Mouse (Mus musculus) spleen, embryonic (tissue): ENCODE data around the gene Nsun2.

ENCODE experiments used
- CTCF ChIA-PET: fragments of 350-600 bp; sonication (Branson Sonifier 250); formaldehyde crosslinking; loops from one replicate; lab custom pipeline; 2022; lab: Charles Lee

Nsun2 gene

GRCm38 (mm10) chr13:69533405-69534333, at the start of gene Nsun2:
Gene Nsun2 (plus strand): TSS chr13:69533746.
- CTCF ChIA-PET: no interaction called here

- CTCF ChIA-PET: no interaction called here
Observed at GRCm38 (mm10) chr13:69485326-69485725, 48.2 kb upstream of the Nsun2 start.

- CTCF ChIA-PET: no interaction called here
Observed at GRCm38 (mm10) chr13:69485833-69486232, 47.7 kb upstream of the Nsun2 start.

GRCm38 (mm10) chr13:69487108-69487507, 46.4 kb upstream of the Nsun2 start:
- CTCF ChIA-PET: no interaction called here

- CTCF ChIA-PET: interaction anchor here (0.6 kb wide), 1 partner anchor 907 kb away, joined by 3 read pairs; no protein-coding TSS in a partner anchor
Observed at GRCm38 (mm10) chr13:69487611-69488275, 45.8 kb upstream of the Nsun2 start.

- CTCF ChIA-PET: no interaction called here
Observed at GRCm38 (mm10) chr13:69488565-69489255, 44.8 kb upstream of the Nsun2 start.

- CTCF ChIA-PET: no interaction called here
Observed at GRCm38 (mm10) chr13:69489777-69490176, 43.8 kb upstream of the Nsun2 start.

- CTCF ChIA-PET: no interaction called here
Observed at GRCm38 (mm10) chr13:69492876-69493463, 40.6 kb upstream of the Nsun2 start.

- CTCF ChIA-PET: no interaction called here
Observed at GRCm38 (mm10) chr13:69498276-69498675, 35.3 kb upstream of the Nsun2 start.

- CTCF ChIA-PET: no interaction called here
Observed at GRCm38 (mm10) chr13:69502157-69502750, 31.3 kb upstream of the Nsun2 start.

GRCm38 (mm10) chr13:69502863-69503262, 30.7 kb upstream of the Nsun2 start:
- CTCF ChIA-PET: no interaction called here

- CTCF ChIA-PET: no interaction called here
Observed at GRCm38 (mm10) chr13:69506341-69507086, 27.0 kb upstream of the Nsun2 start.

- CTCF ChIA-PET: no interaction called here
Observed at GRCm38 (mm10) chr13:69507666-69508065, 25.9 kb upstream of the Nsun2 start.

GRCm38 (mm10) chr13:69509391-69510244, 23.9 kb upstream of the Nsun2 start:
- CTCF ChIA-PET: interaction anchor here (0.6 kb wide), 1 partner anchor 9 kb away, joined by 7 read pairs; no protein-coding TSS in a partner anchor

- CTCF ChIA-PET: interaction anchor here (0.7 kb wide), 1 partner anchor 15 kb away, joined by 7 read pairs; no protein-coding TSS in a partner anchor
Observed at GRCm38 (mm10) chr13:69515091-69515490, 18.5 kb upstream of the Nsun2 start.

GRCm38 (mm10) chr13:69517445-69517844, 16.1 kb upstream of the Nsun2 start:
- CTCF ChIA-PET: interaction anchor here (0.6 kb wide), 1 partner anchor 40 kb away, joined by 3 read pairs; no protein-coding TSS in a partner anchor

- CTCF ChIA-PET: no interaction called here
Observed at GRCm38 (mm10) chr13:69519137-69519536, 14.4 kb upstream of the Nsun2 start.

- CTCF ChIA-PET: no interaction called here
Observed at GRCm38 (mm10) chr13:69522161-69522791, 11.3 kb upstream of the Nsun2 start.
